Mouse (Mus musculus) CD4-positive naive resting alpha-beta T cell, adult 57 days (primary cell): Measurements from ENCODE around the gene Bcl9. TPM values are rescaled to one million over a fixed set of nuclear protein-coding genes. Genes with fewer than 3 reads are reported as not detected.

Source experiments
- total RNA-seq: library from RNA; stranded (reverse); gene quantifications from one replicate; pipeline ENCODE4 v1.2.4, GENCODE M21; 2023

The Bcl9 gene
- 50.8 TPM for total RNA-seq

GRCm38 (mm10) chr3:97297553-97298432 lies at the start of gene Bcl9:
Gene Bcl9, minus strand, starts transcription at chr3:97297917.

DNA sequence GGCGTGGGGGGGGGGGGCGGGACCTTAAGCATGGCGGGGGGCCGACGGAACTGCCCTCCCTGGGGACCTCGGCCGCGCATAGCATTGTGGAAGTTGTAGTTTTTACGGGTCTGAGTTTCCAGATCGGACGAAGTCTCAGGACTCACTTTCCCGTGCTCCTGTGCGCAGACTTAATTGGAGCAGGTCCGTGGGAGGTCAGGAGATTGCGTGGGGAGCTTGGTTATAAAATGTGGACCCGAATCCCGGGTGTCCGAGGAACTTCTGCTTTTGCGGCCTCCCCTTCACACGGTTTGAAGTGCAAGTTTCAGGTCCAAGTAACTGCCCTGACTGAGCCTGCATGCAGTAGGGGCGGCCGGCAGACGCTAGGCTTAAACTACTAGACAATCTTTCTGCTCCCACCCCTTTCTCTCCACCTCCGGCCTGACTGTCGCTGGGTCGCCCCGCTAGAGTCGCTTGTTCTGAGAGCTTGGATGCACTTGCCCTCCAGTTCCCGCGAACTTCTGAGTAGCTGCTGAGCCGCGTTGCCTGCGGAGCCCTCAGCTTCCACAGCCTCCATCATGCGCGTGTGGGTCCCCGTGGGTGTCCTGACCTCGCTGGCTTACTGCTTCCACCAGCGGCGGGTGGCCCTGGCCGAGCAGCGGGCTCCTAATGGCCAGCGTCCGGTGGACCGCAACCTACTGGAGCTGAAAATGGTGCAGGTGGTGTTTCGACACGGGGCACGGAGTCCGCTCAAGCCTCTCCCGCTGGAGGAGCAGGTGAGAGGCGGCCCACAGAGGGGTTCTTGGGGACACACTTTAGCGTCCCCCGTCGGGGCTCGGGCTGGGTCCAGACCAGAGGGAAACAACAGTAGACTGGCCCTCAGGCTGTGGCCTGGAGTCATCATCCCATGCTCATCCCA lies 138.9 kb downstream of the Bcl9 start, which contains the start of gene Acp6:
Acp6 (plus strand) TSS at position 167 of the 898 bp plus-strand sequence.

Other genes with a start within 250 kb of the Bcl9 start
- 53.7 TPM for gene Acp6, start 139.1 kb downstream of the Bcl9 start, total RNA-seq
- not detected for gene Olfr1402, start 124.1 kb upstream of the Bcl9 start, total RNA-seq